Mouse (Mus musculus): ENCODE data around the gene Igfbp6. TPM values are rescaled to one million over a fixed set of nuclear protein-coding genes. Genes with fewer than 3 reads are reported as not detected.

The Igfbp6 gene
- total RNA-seq, 2 experiments from 2014 or later: not detected

- peak; percentile 40 for ATAC-seq (replicated peaks; ENCODE audit: poor library complexity, severe bottlenecking)
Measured at GRCm38 (mm10) chr15:102107689-102108573, 36.2 kb upstream of the Igfbp6 start.

- peak; percentile 52 for ATAC-seq (replicated peaks; ENCODE audit: poor library complexity, severe bottlenecking)
Measured at GRCm38 (mm10) chr15:102108651-102109525, 35.3 kb upstream of the Igfbp6 start.

- no peak for ATAC-seq (replicated peaks; ENCODE audit: poor library complexity, severe bottlenecking)
Measured at GRCm38 (mm10) chr15:102110271-102110670, 33.9 kb upstream of the Igfbp6 start.

GRCm38 (mm10) chr15:102110701-102111494 lies 33.3 kb upstream of the Igfbp6 start:
- no peak for ATAC-seq (replicated peaks; ENCODE audit: poor library complexity, severe bottlenecking)

GRCm38 (mm10) chr15:102111495-102111829 lies 32.7 kb upstream of the Igfbp6 start:
- no peak for ATAC-seq (replicated peaks; ENCODE audit: poor library complexity, severe bottlenecking)

GRCm38 (mm10) chr15:102112181-102112580 lies 32.0 kb upstream of the Igfbp6 start:
- no peak for ATAC-seq (replicated peaks; ENCODE audit: poor library complexity, severe bottlenecking)

- ATAC-seq (replicated peaks; ENCODE audit: poor library complexity, severe bottlenecking): no peak
Measured at GRCm38 (mm10) chr15:102112827-102113226, 31.3 kb upstream of the Igfbp6 start.

GRCm38 (mm10) chr15:102113674-102114073 lies 30.5 kb upstream of the Igfbp6 start:
- ATAC-seq (replicated peaks; ENCODE audit: poor library complexity, severe bottlenecking): no peak

- no peak for ATAC-seq (replicated peaks; ENCODE audit: poor library complexity, severe bottlenecking)
Measured at GRCm38 (mm10) chr15:102114651-102115260, 29.4 kb upstream of the Igfbp6 start.

- no peak for ATAC-seq (replicated peaks; ENCODE audit: poor library complexity, severe bottlenecking)
Measured at GRCm38 (mm10) chr15:102115731-102116231, 28.4 kb upstream of the Igfbp6 start.

GRCm38 (mm10) chr15:102116753-102117415 lies 27.3 kb upstream of the Igfbp6 start:
- ATAC-seq (replicated peaks; ENCODE audit: poor library complexity, severe bottlenecking): no peak

- ATAC-seq (replicated peaks; ENCODE audit: poor library complexity, severe bottlenecking): no peak
Measured at GRCm38 (mm10) chr15:102117461-102118443, 26.4 kb upstream of the Igfbp6 start.

GRCm38 (mm10) chr15:102118591-102118990 lies 25.6 kb upstream of the Igfbp6 start:
- ATAC-seq (replicated peaks; ENCODE audit: poor library complexity, severe bottlenecking): no peak

- no peak for ATAC-seq (replicated peaks; ENCODE audit: poor library complexity, severe bottlenecking)
Measured at GRCm38 (mm10) chr15:102119121-102119830, 24.9 kb upstream of the Igfbp6 start.

GRCm38 (mm10) chr15:102119831-102120170 lies 24.4 kb upstream of the Igfbp6 start:
- ATAC-seq (replicated peaks; ENCODE audit: poor library complexity, severe bottlenecking): no peak

- ATAC-seq (replicated peaks; ENCODE audit: poor library complexity, severe bottlenecking): no peak
Measured at GRCm38 (mm10) chr15:102120530-102120929, 23.6 kb upstream of the Igfbp6 start.

- no peak for ATAC-seq (replicated peaks; ENCODE audit: poor library complexity, severe bottlenecking)
Measured at GRCm38 (mm10) chr15:102126303-102126702, 17.9 kb upstream of the Igfbp6 start.

GRCm38 (mm10) chr15:102133314-102133713 lies 10.8 kb upstream of the Igfbp6 start:
- no peak for ATAC-seq (replicated peaks; ENCODE audit: poor library complexity, severe bottlenecking)
